Mouse (Mus musculus) right cerebral cortex, postnatal 4 days (tissue): ENCODE data around the gene Dhx35.
A peak's percentile ranks its signal among the peaks of the same experiment; 100 is the strongest.

ENCODE experiments used
- DNase-seq: peaks from one replicate; pipeline ENCODE4 v3.0.0-alpha.2; 2022

The Dhx35 gene

GRCm38 (mm10) chr2:158794494-158795004, at the start of gene Dhx35:
Dhx35 (plus strand) TSS chr2:158794807.
- DNase-seq, result peak; percentile 87

GRCm38 (mm10) chr2:158745049-158745482, 49.5 kb upstream of the Dhx35 start:
- DNase-seq, result no peak

GRCm38 (mm10) chr2:158746164-158746563, 48.4 kb upstream of the Dhx35 start:
- no peak for DNase-seq

GRCm38 (mm10) chr2:158749366-158749765, 45.2 kb upstream of the Dhx35 start:
- DNase-seq, result no peak

- DNase-seq, result no peak
These were observed 34.4 kb upstream of the Dhx35 start for GRCm38 (mm10) chr2:158760231-158760630.

- no peak for DNase-seq
These were observed 32.3 kb upstream of the Dhx35 start for GRCm38 (mm10) chr2:158762339-158762738.

GRCm38 (mm10) chr2:158767742-158768339, 26.8 kb upstream of the Dhx35 start, which contains the start of gene Fam83d:
Fam83d (plus strand) TSS chr2:158768093.
- peak; percentile 98 for DNase-seq

- DNase-seq, result peak; percentile 29
These were observed 26.3 kb upstream of the Dhx35 start for GRCm38 (mm10) chr2:158768350-158768749.

- no peak for DNase-seq
These were observed 25.8 kb upstream of the Dhx35 start for GRCm38 (mm10) chr2:158768771-158769170.

- peak; percentile 40 for DNase-seq
These were observed 24.4 kb upstream of the Dhx35 start for GRCm38 (mm10) chr2:158770126-158770757.

- no peak for DNase-seq
These were observed 23.4 kb upstream of the Dhx35 start for GRCm38 (mm10) chr2:158771066-158771763.

GRCm38 (mm10) chr2:158772808-158773207, 21.8 kb upstream of the Dhx35 start:
- DNase-seq, result no peak

- no peak for DNase-seq
These were observed 19.7 kb upstream of the Dhx35 start for GRCm38 (mm10) chr2:158774886-158775285.

- no peak for DNase-seq
These were observed 17.9 kb upstream of the Dhx35 start for GRCm38 (mm10) chr2:158776716-158777115.

- DNase-seq, result no peak
These were observed 17.1 kb upstream of the Dhx35 start for GRCm38 (mm10) chr2:158777490-158777889.

GRCm38 (mm10) chr2:158778349-158778748, 16.3 kb upstream of the Dhx35 start:
- DNase-seq, result no peak

GRCm38 (mm10) chr2:158781126-158781525, 13.5 kb upstream of the Dhx35 start:
- DNase-seq, result no peak

- peak; percentile 30 for DNase-seq
These were observed 7.4 kb upstream of the Dhx35 start for GRCm38 (mm10) chr2:158786927-158787795.

- DNase-seq, result no peak
These were observed 436 bp downstream of the Dhx35 start for GRCm38 (mm10) chr2:158795043-158795442.

- DNase-seq, result no peak
These were observed 1.3 kb downstream of the Dhx35 start for GRCm38 (mm10) chr2:158795875-158796274.

- no peak for DNase-seq
These were observed 4.7 kb downstream of the Dhx35 start for GRCm38 (mm10) chr2:158799328-158799727.

GRCm38 (mm10) chr2:158800788-158801187, 6.2 kb downstream of the Dhx35 start:
- no peak for DNase-seq

- no peak for DNase-seq
These were observed 9.0 kb downstream of the Dhx35 start for GRCm38 (mm10) chr2:158803575-158803974.
